Mouse (Mus musculus): ENCODE measurements around the gene Gfod1. TPM values are rescaled to one million over a fixed set of nuclear protein-coding genes. Genes with fewer than 3 reads are reported as not detected.

Gfod1 gene
- polyA plus RNA-seq, 2 experiments: 1.6 to 2.8 TPM

DNA sequence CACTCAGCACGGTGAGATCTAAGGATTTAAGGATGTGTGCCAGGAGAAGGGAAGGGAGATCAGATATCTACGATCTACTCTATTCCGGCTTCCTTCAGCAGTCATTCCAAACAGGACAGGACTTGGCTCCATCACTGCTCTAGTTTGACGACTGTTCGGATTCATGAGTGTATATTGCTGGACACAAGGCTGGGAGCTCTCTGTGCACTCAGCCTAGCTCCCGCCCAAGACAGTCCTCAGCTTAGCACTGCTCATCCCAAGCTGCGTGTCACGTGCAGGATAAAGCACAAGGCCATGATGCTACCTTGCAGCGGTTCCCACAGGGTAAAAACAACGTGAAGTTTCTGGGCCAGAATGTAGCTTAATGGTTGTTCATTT, 33.8 kb downstream of the Gfod1 start:
- no peak overlapping the region for H3K27ac ChIP-seq (replicated peaks; ENCODE audit: low read depth, low read length)
- H3K4me3 ChIP-seq (replicated peaks; ENCODE audit: low read length): no peak overlapping the region
- H3K9me3 ChIP-seq (ENCODE audit: control insufficient read depth, low read length): no peaks in the 10 kb centered on the region
- no peak overlapping the region for H3K9ac ChIP-seq (ENCODE audit: low read depth, low read length, severe bottlenecking)
- H3K36me3 ChIP-seq (ENCODE audit: control insufficient read depth, insufficient read depth, low read length): no peaks in the 10 kb centered on the region
- H3K4me2 ChIP-seq (replicated peaks; ENCODE audit: low read depth, low read length, severe bottlenecking): no peak overlapping the region
- TF ChIP-seq POLR2A (IDR thresholded peaks at IDR 0.05; ENCODE audit: borderline replicate concordance, extremely low read depth, insufficient read depth, insufficient read length): no peak
- ATAC-seq (ENCODE audit: low FRiP score, low read depth) (no peak), DNase-seq (ENCODE audit: low spot score) (no peak)
- H3K4me1 ChIP-seq (ENCODE audit: control insufficient read depth, insufficient read depth, low read length): no peaks in the 10 kb centered on the region
- no peaks in the 10 kb centered on the region for H3K27me3 ChIP-seq (ENCODE audit: control insufficient read depth, insufficient read depth, low read length)
- 71% methylated on average over 10 of the region's 10 CpGs for WGBS

DNA sequence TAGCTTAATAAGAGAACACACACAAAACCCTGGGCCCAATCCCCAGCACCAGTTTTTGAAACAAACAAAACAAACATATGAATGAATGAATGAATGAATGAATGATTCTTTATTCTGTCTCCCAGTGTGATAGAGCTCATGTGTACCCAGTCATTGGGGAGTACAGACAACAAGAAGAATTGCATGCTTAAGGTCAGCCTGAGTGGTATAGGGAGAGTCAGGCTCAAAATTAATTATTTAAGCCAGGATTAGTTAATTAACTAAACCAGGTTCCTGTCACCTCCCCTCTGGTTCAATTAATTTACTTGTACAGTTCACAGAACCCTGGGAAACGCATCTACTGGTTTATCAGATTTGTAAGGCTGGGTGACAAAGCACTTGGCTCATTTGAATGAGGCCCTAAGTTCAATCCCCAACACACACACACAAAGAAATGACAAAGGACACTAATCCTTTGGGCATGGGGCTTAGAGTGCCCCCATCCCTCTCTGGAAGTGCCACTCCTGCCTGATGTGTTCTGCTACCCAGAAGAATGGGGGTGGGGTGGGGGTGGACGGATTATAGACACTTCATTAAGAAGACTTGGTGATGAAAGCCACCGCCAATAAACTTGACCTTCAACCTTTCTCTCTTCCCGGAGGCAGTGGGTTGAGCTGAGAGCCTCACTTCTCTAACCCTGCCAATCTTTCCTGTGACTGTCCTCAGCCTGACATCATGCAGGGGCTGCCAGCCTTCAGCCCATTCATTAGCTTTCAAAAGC, 34.3 kb downstream of the Gfod1 start:
- DNase-seq (ENCODE audit: low spot score) (no peak), ATAC-seq (ENCODE audit: low FRiP score, low read depth) (no peak)
- Histone ChIP-seq H3K27me3 (ENCODE audit: control insufficient read depth, insufficient read depth, low read length) (no peaks in the 10 kb centered on the region), H3K9ac (ENCODE audit: low read depth, low read length, severe bottlenecking) (no peak overlapping the region), H3K9me3 (ENCODE audit: control insufficient read depth, low read length) (no peaks in the 10 kb centered on the region), H3K4me1 (ENCODE audit: control insufficient read depth, insufficient read depth, low read length) (no peaks in the 10 kb centered on the region), H3K36me3 (ENCODE audit: control insufficient read depth, insufficient read depth, low read length) (no peaks in the 10 kb centered on the region), H3K4me2 (replicated peaks; ENCODE audit: low read depth, low read length, severe bottlenecking) (no peak overlapping the region), H3K27ac (replicated peaks; ENCODE audit: low read depth, low read length) (no peak overlapping the region), H3K4me3 (replicated peaks; ENCODE audit: low read length) (no peak overlapping the region)
- WGBS: 43% methylated on average over 4 of the region's 4 CpGs
- TF ChIP-seq POLR2A (IDR thresholded peaks at IDR 0.05; ENCODE audit: borderline replicate concordance, extremely low read depth, insufficient read depth, insufficient read length): no peak

DNA sequence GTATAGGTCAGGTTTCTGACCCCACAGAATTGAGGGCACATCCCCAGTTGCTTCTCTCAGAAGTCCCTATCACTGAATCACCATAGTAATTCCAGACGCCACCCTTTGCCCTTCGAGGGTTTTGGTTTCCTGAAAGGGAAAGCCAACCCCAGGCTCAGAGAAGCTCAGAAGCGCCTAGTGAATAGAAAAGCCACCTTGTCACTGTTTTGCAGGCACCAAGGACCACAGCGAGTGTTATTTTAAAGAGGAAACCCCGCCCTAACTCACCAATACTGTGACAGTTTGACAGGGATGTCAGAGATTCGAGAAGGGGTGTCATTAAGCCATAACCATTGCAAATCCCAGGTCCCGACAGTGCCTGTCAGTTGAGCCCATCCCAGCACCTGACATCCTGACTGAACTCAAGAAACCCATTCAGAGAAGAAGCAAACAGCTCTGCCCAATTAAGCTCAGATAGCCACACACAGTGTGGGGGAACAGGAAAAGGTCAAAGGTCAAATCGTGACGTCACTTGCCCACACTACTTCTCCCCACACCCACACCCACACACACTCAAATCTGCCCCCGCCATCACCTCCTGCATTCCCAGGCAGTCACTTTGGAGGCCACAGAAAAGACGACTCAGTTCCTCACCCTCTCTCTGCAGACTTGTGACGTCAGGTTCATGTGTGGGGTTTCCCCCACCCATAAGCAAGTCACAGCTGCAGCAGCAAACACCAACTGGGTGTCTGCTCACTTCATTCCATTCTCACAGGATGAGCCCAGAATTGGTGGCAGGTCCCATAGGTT, 35.2 kb downstream of the Gfod1 start:
- Histone ChIP-seq H3K9me3 (ENCODE audit: control insufficient read depth, low read length) (no peaks in the 10 kb centered on the region), H3K9ac (ENCODE audit: low read depth, low read length, severe bottlenecking) (no peak overlapping the region), H3K36me3 (ENCODE audit: control insufficient read depth, insufficient read depth, low read length) (no peaks in the 10 kb centered on the region), H3K27ac (replicated peaks; ENCODE audit: low read depth, low read length) (no peak overlapping the region), H3K4me1 (ENCODE audit: control insufficient read depth, insufficient read depth, low read length) (no peaks in the 10 kb centered on the region), H3K4me3 (replicated peaks; ENCODE audit: low read length) (no peak overlapping the region), H3K27me3 (ENCODE audit: control insufficient read depth, insufficient read depth, low read length) (no peaks in the 10 kb centered on the region), H3K4me2 (replicated peaks; ENCODE audit: low read depth, low read length, severe bottlenecking) (no peak overlapping the region)
- ATAC-seq (ENCODE audit: low FRiP score, low read depth) (no peak), DNase-seq (ENCODE audit: low spot score) (no peak)
- WGBS: 48% methylated on average over 12 of the region's 12 CpGs
- no peak for TF ChIP-seq POLR2A (IDR thresholded peaks at IDR 0.05; ENCODE audit: borderline replicate concordance, extremely low read depth, insufficient read depth, insufficient read length)

GRCm38 (mm10) chr13:43267902-43268301, 36.1 kb downstream of the Gfod1 start:
- H3K36me3 ChIP-seq (ENCODE audit: control insufficient read depth, insufficient read depth, low read length): no peaks in the 10 kb centered on the region
- 88% methylated on average over 2 of the region's 2 CpGs for WGBS
- no peaks in the 10 kb centered on the region for H3K4me1 ChIP-seq (ENCODE audit: control insufficient read depth, insufficient read depth, low read length)
- no peak overlapping the region for H3K27ac ChIP-seq (replicated peaks; ENCODE audit: low read depth, low read length)
- H3K9ac ChIP-seq (ENCODE audit: low read depth, low read length, severe bottlenecking): no peak overlapping the region
- ATAC-seq (ENCODE audit: low FRiP score, low read depth): no peak
- no peak for DNase-seq (ENCODE audit: low spot score)
- H3K27me3 ChIP-seq (ENCODE audit: control insufficient read depth, insufficient read depth, low read length): no peaks in the 10 kb centered on the region
- no peak overlapping the region for H3K4me2 ChIP-seq (replicated peaks; ENCODE audit: low read depth, low read length, severe bottlenecking)
- no peak for TF ChIP-seq POLR2A (IDR thresholded peaks at IDR 0.05; ENCODE audit: borderline replicate concordance, extremely low read depth, insufficient read depth, insufficient read length)
- no peak overlapping the region for H3K4me3 ChIP-seq (replicated peaks; ENCODE audit: low read length)
- no peaks in the 10 kb centered on the region for H3K9me3 ChIP-seq (ENCODE audit: control insufficient read depth, low read length)

- Histone ChIP-seq H3K4me3 (replicated peaks; ENCODE audit: low read length) (no peak overlapping the region), H3K9me3 (ENCODE audit: control insufficient read depth, low read length) (no peaks in the 10 kb centered on the region), H3K9ac (ENCODE audit: low read depth, low read length, severe bottlenecking) (no peak overlapping the region), H3K27ac (replicated peaks; ENCODE audit: low read depth, low read length) (no peak overlapping the region), H3K4me1 (ENCODE audit: control insufficient read depth, insufficient read depth, low read length) (no peaks in the 10 kb centered on the region), H3K36me3 (ENCODE audit: control insufficient read depth, insufficient read depth, low read length) (no peaks in the 10 kb centered on the region), H3K4me2 (replicated peaks; ENCODE audit: low read depth, low read length, severe bottlenecking) (no peak overlapping the region), H3K27me3 (ENCODE audit: control insufficient read depth, insufficient read depth, low read length) (no peaks in the 10 kb centered on the region)
- ATAC-seq (ENCODE audit: low FRiP score, low read depth): no peak
- no peak for TF ChIP-seq POLR2A (IDR thresholded peaks at IDR 0.05; ENCODE audit: borderline replicate concordance, extremely low read depth, insufficient read depth, insufficient read length)
- 91% methylated on average over 3 of the region's 3 CpGs for WGBS
- no peak for DNase-seq (ENCODE audit: low spot score)
Observed at GRCm38 (mm10) chr13:43267216-43267615, 36.8 kb downstream of the Gfod1 start.

Measured in limb, embryonic 14.5 days (tissue).